Mouse (Mus musculus): Measurements from ENCODE around the gene 2210017I01Rik.

2210017I01Rik gene

DNA sequence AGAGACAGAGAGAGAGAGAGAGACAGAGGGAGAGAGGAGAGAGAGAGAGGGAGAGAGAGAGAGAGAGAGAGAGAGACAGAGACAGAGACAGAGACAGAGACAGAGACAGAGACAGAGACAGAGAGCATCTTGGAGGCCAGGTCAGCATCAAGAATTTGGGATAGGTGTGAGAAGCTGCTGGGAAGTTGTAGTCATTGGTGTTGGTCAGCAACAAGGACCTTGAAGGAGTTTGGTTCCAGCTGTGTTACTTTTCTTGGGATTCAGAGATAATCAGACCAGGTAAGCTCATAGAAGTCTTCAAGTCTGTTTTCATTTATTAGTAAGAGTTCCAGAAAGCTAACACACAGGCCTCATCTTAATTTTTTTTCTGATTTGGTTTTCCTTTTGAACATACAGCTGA is at the start of gene 2210017I01Rik:
2210017I01Rik (minus strand) TSS at position 101 of the 400 bp plus-strand sequence.
- DNase-seq = no peak

DNA sequence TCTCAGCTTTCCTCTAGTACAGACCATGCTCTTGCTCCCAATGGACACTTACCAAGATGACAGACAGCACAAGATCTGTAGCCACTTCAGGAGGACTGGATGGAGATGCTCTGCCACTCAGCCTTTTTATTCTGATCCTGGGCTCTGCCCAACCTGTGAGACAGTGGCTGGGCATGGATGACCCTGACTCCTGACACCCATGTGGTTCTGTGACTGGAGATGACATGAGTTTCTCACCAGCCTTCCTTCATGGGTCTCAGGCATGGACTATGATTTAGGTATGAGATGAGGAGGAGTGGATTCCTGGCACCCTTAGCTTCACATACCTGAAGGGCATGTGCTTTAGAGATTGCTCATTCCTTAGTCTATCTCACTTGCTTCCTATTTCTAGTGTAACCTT is 49.5 kb upstream of the 2210017I01Rik start, which contains the start of gene Lce1b:
Lce1b (minus strand) TSS at position 101 of the 400 bp plus-strand sequence.
- DNase-seq = no peak

DNA sequence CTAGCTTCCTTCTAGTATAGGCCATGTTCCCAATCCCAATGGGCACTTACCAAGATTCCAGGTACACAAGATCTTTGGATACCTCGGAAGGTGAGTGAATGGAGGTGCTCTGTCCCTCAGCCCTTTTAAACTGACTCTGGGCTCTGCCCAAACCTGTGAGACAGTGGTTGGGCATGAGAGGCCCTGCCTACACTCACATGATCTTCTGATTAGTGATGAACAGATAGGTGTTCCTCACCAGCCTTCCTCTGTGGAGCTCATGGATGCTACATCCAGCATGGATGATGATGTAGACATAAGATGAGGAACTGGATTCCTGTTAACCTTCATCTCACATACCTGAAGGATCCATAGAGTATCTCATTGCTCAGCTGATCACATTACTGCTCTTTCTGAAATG is 40.9 kb upstream of the 2210017I01Rik start, which contains the start of gene Lce1a1:
Lce1a1 (minus strand) TSS at position 101 of the 400 bp plus-strand sequence.
- no peak for DNase-seq

DNA sequence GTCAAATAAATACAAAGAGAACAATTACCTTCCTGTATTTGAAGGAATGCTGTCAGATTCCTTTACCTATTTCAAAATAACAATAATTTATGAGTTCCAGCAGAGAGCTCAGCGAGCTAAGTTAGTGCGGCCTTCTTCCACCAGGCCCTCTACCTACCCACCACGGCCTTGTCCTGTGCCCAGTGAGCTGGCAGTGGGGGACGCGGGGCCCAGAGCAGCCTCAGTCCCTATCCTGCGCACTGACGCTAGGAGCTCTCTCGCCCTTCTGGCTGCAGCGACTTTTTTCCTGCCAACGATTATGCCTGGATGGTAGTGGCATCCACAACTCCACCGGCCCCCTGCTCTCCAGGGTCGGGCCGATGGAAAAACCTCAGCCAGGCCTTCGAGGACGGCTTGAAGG is 32.6 kb upstream of the 2210017I01Rik start:
- no peak for DNase-seq

DNA sequence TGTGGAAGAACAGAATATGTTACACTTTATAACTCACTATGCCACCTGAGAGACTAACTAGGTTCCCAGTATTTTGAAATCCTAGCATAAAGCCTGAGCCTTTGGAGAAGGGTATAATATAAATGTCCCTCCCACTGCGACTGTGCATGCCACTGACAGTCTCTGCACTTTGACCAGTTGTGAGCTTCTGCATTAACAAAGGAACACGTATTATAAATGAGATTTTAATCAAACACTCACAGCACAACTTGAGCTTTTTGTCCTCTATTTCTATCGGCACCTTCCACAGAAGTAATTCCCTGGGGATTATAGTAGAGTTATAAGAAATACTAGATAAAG is 31.3 kb upstream of the 2210017I01Rik start:
- no peak for DNase-seq

DNA sequence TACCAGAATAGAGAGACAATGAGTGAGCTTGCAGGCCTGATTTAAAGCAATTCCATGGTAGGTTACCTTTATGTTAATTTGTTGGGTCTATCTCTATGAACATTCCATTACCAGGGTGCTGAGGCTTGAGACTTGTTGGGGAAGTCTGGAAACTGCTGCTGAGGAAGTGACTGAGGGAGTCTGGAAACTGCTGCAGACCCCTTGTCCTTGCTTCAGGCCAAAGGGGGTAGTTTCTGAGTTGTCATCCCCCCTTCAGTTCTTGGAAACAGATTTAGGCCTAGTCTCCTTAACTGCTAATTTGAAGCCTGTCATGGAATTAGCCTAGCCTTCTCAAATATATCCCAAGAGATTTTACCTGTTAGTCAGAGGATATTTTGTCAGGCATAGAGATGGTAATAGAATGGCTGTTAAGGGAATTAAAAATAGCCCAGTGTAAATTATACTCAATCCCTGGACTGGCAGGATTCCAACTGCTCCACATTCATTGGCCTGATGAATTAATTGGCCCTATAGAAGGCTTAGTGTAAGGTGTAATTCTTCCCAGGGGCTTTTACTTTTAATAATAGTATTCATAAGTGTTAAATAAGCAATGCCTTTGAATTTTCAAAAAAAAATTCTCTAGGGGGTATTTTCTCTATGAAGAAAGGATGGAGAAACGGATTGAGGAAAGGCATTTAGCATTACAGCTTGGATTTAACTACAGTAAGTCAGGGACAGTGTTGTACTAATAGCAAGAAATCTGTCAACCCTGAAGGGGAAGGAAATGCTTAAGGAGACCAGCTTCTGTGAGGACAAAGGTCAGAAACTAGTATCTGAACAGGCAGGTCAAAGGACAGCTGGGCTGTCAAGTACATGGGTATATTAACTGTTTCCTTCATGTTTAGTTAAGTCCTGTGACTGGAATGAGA is 30.7 kb upstream of the 2210017I01Rik start:
- DNase-seq = peak; percentile 0 to 2

DNA sequence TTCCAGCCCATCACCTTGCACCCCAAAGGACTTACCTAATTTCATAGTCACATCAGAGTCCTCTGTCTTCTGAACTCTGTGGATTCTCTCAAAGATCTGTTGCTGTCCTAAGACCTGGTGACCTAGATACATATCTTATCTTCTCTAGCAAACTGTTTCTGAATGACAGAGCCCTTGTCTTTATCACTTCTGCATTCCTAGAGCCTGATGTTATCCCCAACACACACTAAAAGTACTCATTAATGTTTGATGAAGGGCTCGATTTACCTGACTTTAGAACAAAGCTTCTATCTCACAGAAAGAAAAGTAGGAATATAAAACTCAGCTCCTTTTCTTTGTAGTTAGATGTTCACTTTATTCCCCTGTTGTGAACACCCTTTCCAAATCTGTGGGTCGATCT is 14.3 kb upstream of the 2210017I01Rik start, which contains the start of gene Lce6a:
Lce6a (minus strand) TSS at position 101 of the 400 bp plus-strand sequence.
- no peak for DNase-seq

DNA sequence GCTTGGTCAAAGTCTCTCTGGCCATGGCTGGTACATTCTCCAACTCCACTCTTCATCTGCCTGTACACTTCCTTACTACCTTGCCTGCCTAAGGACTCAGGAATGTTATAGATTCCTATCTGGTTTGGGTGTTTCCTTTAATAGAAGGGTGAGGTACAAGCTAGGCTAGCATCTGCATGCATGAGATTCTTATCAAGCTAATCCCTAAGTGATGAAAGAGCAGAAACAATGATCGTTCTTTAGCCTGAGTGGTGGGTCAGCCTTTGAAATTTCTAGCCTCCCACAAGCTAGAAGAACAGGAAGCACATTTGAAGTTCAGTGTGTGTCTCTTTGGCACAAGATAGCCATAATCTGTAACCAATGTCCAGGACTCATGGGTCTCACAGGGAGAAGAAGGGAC is 2.5 kb upstream of the 2210017I01Rik start:
- DNase-seq = no peak

DNA sequence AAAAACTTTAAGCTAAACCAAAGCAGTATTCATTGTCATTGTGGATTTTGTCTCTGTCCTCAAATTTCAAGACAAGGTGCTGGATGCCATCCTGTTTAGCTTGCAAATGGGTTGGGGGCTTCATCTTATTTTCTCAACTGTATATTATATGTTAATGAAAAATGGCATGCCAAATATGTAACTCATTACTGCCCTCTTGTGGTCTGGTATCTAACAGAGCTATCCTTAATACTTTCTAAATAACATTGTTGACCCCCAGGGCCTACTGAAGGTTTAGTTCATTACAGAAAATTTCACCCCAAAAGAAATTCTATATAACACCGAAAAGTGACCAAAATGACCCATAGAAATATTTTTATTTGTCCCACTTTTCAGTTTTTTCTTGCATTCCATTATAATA is 5.1 kb downstream of the 2210017I01Rik start:
- peak in 1 of 2 experiments; percentile 0 for DNase-seq

DNA sequence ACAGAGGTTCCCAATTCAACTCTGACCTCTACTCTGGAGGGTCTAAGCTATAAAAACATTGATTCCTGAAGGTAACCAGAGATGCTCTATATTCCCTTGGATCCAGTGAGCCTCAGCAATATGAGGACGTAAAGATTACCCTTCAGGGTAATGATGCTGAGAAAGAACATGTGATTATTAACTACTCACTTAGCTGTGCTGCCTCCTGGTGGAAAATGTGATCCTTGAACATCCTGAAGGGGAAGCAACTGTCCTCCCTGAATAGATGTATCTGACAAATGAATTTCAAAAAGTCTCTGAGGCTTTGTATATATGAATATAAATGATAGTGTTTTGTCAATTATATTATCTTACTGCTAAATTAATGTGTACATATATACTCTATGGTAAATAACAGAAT is 6.8 kb downstream of the 2210017I01Rik start:
- DNase-seq = no peak

DNA sequence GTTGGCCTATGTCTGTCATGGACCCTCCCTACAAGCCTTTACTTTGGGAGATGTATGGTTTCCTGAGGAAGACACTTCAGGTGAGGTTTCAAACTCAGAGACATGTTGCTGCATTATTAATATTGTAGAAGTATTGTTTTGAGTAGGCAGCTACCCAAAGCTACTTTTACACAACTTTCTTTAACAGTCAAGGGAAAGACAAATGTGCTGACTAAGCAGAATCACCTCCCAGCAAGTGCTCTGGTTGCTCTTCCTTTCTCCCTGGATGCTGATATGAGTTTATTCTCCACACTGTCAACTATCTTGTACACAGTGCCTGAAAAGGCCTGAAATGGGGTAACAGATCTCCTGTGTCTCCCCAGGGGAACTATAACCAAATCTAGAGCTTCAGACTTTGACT is 7.3 kb downstream of the 2210017I01Rik start:
- no peak for DNase-seq

DNA sequence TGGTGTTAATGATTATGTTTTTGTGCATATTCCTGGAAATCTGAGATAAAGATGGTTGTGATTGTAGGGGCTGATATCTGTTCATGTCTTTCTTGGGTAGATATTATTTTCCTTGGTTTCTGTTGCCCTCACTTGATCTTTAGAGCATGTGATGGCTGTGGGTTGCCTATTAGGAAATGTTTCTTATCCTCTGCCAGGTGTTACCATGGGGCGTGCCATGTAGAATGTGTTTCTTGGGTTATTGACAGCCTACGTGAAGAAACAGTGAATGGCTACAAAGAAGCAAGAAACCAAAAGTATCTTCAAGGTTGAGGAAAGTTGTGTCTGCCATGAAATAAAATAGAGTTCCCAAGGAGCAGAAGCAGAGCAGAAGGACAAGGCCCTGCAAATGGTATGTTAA is 8.9 kb downstream of the 2210017I01Rik start:
- no peak for DNase-seq

DNA sequence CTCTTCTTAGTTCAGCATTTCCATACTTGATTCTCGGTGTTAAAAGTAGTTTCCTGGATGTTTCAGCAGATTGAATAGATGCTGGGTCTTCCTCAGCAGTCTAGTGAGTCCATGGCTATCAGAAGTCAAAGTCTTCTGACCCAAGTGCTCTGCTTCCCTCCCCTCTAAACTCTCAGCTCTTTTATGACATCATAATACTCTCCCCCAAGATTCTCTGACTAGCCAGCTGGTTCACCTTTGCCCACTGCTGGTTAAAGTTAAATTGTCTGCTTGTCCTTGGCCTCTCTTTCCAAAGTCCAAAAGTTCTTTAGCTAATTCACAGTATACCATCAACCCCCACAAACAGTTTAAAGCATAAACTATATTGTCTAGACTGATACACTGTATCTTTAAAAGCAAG is 18.4 kb downstream of the 2210017I01Rik start, which contains the start of gene Smcp:
Smcp (minus strand) TSS at position 140 of the 400 bp plus-strand sequence.
- DNase-seq = no peak

DNA sequence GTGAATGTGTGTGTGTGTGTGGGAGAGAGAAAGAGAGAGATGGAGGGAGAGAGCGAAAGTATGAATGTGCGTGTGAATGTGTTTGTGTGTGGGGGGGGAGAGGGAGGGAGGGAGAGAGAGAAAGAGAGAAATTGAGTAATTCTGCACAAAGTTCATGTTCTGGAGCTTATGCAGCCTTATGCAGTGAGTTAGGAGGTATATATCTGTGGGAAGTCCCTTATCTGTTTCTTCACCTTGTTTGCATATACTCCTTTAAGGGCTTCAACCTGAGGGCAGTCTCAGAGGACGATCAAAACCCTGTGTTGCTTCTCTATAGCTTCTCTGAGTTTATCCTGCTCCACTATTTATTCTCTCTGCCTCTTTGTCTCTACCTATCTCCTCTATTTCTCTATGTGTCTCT is 20.1 kb downstream of the 2210017I01Rik start:
- DNase-seq = no peak

DNA sequence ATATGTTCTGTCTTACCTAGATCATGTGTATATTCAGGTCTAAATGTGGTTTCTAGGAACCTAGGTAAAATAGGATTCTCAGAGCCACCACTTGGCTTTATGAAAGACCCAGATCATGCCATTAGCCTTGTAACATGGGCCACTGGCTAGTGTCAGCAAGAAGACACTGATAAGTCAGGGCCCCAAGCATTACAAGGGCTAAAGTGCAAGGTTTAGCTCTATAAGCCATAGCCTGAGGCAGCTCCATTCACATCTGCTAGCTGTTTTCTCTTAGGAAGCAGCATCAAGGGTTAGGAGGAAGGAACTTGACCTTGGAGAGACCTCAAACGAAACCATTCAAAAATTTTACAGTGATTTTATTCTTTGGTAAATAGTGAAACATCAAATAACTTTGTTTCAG is 22.2 kb downstream of the 2210017I01Rik start:
- no peak for DNase-seq

DNA sequence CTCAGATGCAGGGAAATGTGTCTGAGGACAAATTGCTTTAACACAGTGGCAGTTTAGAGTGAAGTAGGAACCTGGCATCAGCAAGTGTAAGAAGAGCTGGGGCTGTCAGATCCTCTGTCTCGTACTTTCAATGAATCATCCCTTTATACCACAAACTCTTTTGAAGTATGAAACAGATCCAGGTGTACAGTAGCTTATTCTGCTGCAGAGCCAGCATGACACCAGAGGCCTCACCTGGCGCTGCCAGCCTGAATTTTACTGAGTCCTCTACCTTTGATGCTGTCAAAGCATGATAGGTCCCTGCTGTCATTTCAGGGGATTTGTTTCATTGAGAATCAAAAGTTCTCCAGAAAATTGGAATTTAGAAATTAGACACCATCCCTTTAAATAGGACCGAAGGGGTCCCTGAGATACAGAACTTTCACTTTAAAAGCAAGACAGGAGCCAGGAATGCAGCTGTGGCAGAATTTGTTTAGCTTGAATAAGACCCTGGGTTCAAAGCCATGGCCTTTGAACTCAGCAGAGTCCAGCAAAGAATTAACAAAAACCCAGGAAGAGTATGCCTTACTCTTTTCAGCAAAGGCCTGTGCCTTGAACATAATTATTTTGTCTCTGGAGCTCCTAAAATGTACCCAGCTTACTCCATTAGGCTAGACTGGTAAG is 24.0 kb downstream of the 2210017I01Rik start:
- DNase-seq = no peak

DNA sequence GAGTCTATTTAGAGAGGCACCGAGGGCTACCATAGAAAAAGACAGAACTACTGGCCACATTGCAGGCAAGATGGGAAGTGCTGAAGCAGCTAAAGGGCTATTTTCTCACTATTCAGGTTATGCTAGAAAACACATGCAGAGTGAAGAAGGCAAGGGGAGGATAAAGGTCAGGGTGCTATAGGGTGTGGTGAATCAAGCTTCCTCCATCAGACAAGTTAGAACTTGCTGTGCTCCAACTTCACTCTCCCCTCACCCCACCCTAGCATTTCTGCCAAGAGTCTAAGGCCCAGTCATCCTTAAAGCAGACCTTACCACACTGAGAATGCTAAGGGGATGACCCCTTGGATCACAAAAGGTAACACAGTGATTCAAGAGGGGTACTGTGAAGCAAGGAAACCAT is 27.8 kb downstream of the 2210017I01Rik start:
- DNase-seq = no peak

DNA sequence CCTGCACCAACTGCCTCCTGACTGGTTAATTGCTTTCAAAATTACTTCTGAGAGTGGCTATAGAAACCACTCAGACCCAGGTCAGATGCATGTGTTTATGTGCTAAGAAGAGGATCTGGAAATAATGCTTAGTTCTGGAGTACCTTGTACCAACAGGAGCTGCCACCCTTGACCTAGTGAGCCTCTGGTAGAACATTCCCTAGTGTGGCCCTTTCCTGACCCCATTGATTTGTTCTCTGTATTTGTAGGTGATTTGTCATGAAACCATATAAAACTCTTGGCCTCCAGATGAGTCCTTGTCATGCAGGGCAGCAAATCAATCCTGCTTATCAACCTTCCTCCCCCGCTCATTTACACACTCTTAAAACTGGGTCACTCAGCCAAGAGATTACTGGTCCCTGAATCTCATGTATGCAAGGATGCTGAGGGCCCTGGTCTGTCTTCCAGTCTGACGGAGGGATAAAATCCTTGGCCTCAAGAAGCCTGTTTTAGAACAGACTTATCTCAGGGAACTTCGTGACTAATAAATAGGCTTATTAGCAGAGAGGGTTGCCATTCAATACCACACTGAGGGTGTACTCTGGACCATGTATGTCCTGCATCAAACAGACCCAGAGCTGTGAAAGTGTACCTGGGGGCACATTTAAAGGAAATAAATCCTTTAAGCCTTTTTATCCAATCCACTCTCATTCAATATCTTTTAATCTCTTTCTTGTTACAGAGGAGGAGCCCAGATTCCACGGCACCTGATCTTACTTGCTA is 28.5 kb downstream of the 2210017I01Rik start:
- no peak for DNase-seq

DNA sequence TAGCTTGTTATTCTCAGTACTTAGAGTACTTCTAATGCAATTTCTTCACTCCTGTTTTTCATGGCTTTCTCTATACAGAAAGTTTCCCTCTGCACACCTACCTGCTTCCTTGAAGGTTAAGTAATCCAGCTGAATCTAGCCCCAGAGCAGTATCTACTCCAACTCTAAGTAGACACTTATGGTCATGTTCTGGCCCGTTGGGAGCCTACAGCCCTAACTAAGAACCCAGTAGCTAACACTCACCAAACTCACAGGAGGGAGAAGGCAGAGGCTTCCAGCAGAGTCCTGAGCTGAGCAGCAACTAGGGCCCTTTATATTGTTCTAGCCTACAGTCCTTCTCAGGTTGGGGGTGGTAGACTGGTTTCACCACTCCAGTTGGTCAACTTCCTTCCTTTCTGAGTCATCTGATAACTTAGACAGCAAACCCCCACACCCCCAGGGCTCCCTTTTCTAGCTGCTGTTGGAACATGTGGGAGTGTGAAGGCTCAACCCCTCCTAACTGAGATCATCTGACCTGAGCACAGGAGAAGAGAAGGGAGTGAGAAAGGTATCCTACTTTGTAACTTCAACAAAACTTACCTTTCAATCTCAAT is 33.7 kb downstream of the 2210017I01Rik start, which contains the start of gene Ivl:
Ivl (minus strand) TSS at position 287 of the 593 bp plus-strand sequence.
- no peak for DNase-seq

DNA sequence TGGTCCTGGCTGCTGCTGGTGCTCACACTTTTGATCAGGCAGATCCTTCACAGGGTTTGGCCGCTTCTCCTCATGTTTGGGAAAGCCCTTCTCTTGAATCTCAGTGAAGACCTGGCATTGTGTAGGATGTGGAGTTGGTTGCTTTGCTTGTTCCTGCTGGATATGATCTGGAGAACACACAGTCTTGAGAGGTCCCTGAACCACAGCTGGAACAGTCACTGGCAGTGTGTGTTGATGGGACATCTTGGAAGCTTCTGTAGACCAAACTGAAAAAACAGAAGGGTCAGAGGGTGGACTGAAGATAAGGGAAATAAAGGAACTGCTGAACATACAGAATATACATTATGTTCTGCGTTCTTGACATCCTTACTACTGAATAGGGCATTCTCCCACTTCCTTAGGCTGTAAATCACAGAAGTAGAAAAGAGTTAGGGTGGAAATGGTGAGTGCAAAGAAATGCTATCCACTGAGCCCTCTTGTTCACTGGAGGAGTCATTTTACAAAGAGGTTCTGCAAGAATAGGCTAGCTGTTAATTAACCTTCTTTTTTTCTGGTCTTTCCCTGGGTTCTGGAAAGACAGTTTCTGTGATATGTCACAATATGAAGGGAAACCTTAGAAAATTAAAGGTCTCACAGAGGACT is 34.7 kb downstream of the 2210017I01Rik start:
- DNase-seq = no peak

DNA sequence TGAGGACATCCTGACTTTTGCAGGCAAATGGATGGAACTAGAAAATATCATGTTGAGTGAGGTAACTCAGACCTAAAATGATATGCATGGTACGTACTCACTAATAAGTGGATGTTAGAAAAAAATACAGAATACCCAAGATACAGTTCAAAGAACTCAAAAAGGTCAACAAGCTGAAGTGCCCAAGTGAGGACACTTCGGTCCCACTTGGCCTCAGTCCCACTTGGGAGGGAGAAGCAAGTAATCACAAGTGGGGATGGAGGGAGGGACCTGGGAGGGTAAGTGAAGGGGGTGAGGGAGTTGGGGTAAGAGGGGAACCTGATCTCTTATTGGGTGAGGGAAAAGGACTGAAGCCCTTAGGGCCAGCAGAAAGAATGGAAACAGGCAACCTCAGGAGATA is 38.5 kb downstream of the 2210017I01Rik start:
- DNase-seq = no peak

DNA sequence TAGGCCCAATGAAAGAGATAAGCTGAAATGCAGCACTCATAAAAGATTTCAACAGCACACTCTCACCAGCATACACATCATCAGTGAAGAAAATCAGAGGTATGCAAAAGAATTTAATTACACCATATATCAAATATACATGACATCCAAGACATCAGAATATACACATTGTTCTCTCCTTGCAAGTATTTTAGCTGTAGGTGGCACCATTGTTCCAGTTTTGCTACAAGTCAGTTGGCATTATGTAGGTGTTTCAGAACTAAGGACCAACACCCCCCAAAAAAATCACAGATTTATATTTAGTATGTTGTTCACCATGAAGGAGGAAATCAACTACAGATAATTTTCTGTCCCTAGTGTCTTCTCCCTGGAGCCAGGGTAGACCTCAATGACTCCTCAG is 41.9 kb downstream of the 2210017I01Rik start:
- DNase-seq = no peak

Data from cerebellum, postnatal 14 days (tissue).